Mouse (Mus musculus) forelimb bud, embryonic 11.5 days (tissue): ENCODE measurements at regions not wholly inside any gene's neighbourhood (a gene's known extent, or its start where the extent isn't known, plus 50 kb on each side); places are given as distances from the start of the nearest gene placed in this dataset.

Experiments
- DNase-seq: peaks from one replicate; pipeline ENCODE4 v3.0.0-alpha.2; 2012; ENCODE audit warnings: low read depth, low spot score

- DNase-seq: no peak
Observed at GRCm38 (mm10) chr12:8844748-8845147, 73.6 kb downstream of the Sdc1 start.

- DNase-seq: no peak
Observed at GRCm38 (mm10) chr12:8845443-8845842, 74.3 kb downstream of the Sdc1 start.

- DNase-seq: peak; percentile 62
Observed at GRCm38 (mm10) chr12:8846425-8847226, 74.8 kb upstream of the Laptm4a start.

- peak; percentile 79 for DNase-seq
Observed at GRCm38 (mm10) chr12:8847227-8847857, 74.1 kb upstream of the Laptm4a start.

- no peak for DNase-seq
Observed at GRCm38 (mm10) chr12:8847858-8848383, 73.5 kb upstream of the Laptm4a start.

GRCm38 (mm10) chr12:8853858-8854257 lies 67.6 kb upstream of the Laptm4a start:
- no peak for DNase-seq

- no peak for DNase-seq
Observed at GRCm38 (mm10) chr12:8854401-8854800, 67.1 kb upstream of the Laptm4a start.

- no peak for DNase-seq
Observed at GRCm38 (mm10) chr12:8855119-8855518, 66.3 kb upstream of the Laptm4a start.

GRCm38 (mm10) chr12:8856051-8856543 lies 65.4 kb upstream of the Laptm4a start:
- DNase-seq: peak; percentile 91

- no peak for DNase-seq
Observed at GRCm38 (mm10) chr12:8857308-8857707, 64.2 kb upstream of the Laptm4a start.

GRCm38 (mm10) chr12:8858748-8859147 lies 62.7 kb upstream of the Laptm4a start:
- DNase-seq: no peak

- no peak for DNase-seq
Observed at GRCm38 (mm10) chr12:8859588-8859987, 61.9 kb upstream of the Laptm4a start.

GRCm38 (mm10) chr12:8864830-8865229 lies 56.6 kb upstream of the Laptm4a start:
- no peak for DNase-seq

- DNase-seq: no peak
Observed at GRCm38 (mm10) chr12:8865250-8865649, 56.2 kb upstream of the Laptm4a start.

GRCm38 (mm10) chr12:8867104-8867503 lies 54.4 kb upstream of the Laptm4a start:
- DNase-seq: no peak

- DNase-seq: no peak
Observed at GRCm38 (mm10) chr12:8868690-8869089, 52.8 kb upstream of the Laptm4a start.

- no peak for DNase-seq
Observed at GRCm38 (mm10) chr12:8869190-8869589, 52.3 kb upstream of the Laptm4a start.
